Mouse (Mus musculus) C2C12 (cell line): Measurements from ENCODE around the gene 4930568D16Rik.

ENCODE experiments used
- CEBPB ChIP-seq: IDR thresholded peaks from one replicate; pipeline ENCODE4 v1.6.1; 2011; ENCODE audit warnings: low read depth, mild to moderate bottlenecking, control low read depth, moderate library complexity
- CTCF ChIP-seq: IDR thresholded peaks from one replicate; pipeline ENCODE4 v1.5.1; 2011; ENCODE audit not compliant: control insufficient read depth, insufficient read depth, insufficient read length
- MAX ChIP-seq: IDR thresholded peaks from one replicate; pipeline ENCODE4 v1.6.1; 2011; ENCODE audit warnings: mild to moderate bottlenecking, control low read depth
- MYOD1 ChIP-seq: IDR thresholded peaks from one replicate; pipeline ENCODE4 v1.6.1; 2011; ENCODE audit warnings: low read depth; ENCODE audit not compliant: control insufficient read depth, insufficient read length
- MYOG ChIP-seq: IDR thresholded peaks from one replicate; pipeline ENCODE4 v1.6.1; 2011; ENCODE audit not compliant: control insufficient read depth, insufficient read length; ENCODE audit errors: extremely low read depth
- USF1 ChIP-seq: IDR thresholded peaks from one replicate; pipeline ENCODE4 v1.6.1; 2011; ENCODE audit warnings: low read depth, mild to moderate bottlenecking, control low read depth, moderate library complexity

DNA sequence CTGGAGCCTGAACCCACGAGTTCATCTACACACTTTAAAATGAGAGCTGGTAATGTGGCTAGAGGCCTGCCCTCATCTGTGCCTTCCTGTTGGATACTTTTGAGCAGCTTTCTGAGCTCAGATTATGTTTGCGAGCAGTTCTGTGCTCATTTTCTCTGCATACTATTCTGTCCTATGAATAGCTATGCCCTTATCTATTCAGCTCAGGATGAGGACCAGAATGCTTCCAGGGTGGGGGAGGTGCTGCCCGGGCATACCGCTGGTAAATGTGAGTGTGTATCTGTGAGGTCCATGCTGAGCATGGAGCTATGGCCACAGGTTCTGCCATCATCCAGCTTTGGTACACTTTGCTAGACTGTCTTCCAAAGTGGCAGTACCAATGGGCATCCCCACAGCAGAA, 49.9 kb downstream of the 4930568D16Rik start:
- TF ChIP-seq CTCF = no peak
- no peak for TF ChIP-seq MAX
- TF ChIP-seq MYOG = no peak
- no peak for TF ChIP-seq MYOD1
- TF ChIP-seq CEBPB = no peak
- no peak for TF ChIP-seq USF1
